Mouse (Mus musculus) layer of hippocampus, postnatal 10 days (tissue): ENCODE results near the gene Foxp1. TPM values are rescaled to one million over a fixed set of nuclear protein-coding genes. Genes with fewer than 3 reads are reported as not detected.

Experiments
- DNase-seq, 2 experiments: peaks; one replicate each; pipeline ENCODE4 v3.0.0; 2021; ENCODE audit warnings: low spot score in 2 of 2
- total RNA-seq, 2 experiments: library from RNA; stranded (reverse); gene quantifications; 2 replicates each; pipeline ENCODE4 v1.2.3; 2021

Gene Foxp1
- total RNA-seq, 2 experiments from 2014 or later: 139 to 149 TPM

GRCm38 (mm10) chr6:99191041-99191635, 331.4 kb downstream of the Foxp1 start:
- no peak for DNase-seq

- no peak for DNase-seq
Observed at GRCm38 (mm10) chr6:99189967-99190366, 332.6 kb downstream of the Foxp1 start.

GRCm38 (mm10) chr6:99188366-99189216, 333.9 kb downstream of the Foxp1 start:
- DNase-seq: no peak

- DNase-seq: no peak
Observed at GRCm38 (mm10) chr6:99187914-99188313, 334.6 kb downstream of the Foxp1 start.

GRCm38 (mm10) chr6:99187415-99187814, 335.1 kb downstream of the Foxp1 start:
- no peak for DNase-seq

GRCm38 (mm10) chr6:99186569-99186968, 336.0 kb downstream of the Foxp1 start:
- no peak for DNase-seq

GRCm38 (mm10) chr6:99185797-99186196, 336.7 kb downstream of the Foxp1 start:
- no peak for DNase-seq

GRCm38 (mm10) chr6:99184051-99184450, 338.5 kb downstream of the Foxp1 start:
- DNase-seq: no peak

- no peak for DNase-seq
Observed at GRCm38 (mm10) chr6:99182777-99183176, 339.7 kb downstream of the Foxp1 start.

GRCm38 (mm10) chr6:99176216-99176615, 346.3 kb downstream of the Foxp1 start:
- DNase-seq: no peak

GRCm38 (mm10) chr6:99175377-99175776, 347.1 kb downstream of the Foxp1 start:
- DNase-seq: no peak

- DNase-seq: no peak
Observed at GRCm38 (mm10) chr6:99173902-99174210, 348.7 kb downstream of the Foxp1 start.

GRCm38 (mm10) chr6:99173066-99173901, 349.2 kb downstream of the Foxp1 start:
- no peak for DNase-seq

GRCm38 (mm10) chr6:99172589-99172986, 349.9 kb downstream of the Foxp1 start:
- no peak for DNase-seq

- no peak for DNase-seq
Observed at GRCm38 (mm10) chr6:99171901-99172588, 350.5 kb downstream of the Foxp1 start.

GRCm38 (mm10) chr6:99171281-99171825, 351.2 kb downstream of the Foxp1 start:
- DNase-seq: no peak

GRCm38 (mm10) chr6:99168727-99169126, 353.8 kb downstream of the Foxp1 start:
- DNase-seq: no peak

- DNase-seq: no peak
Observed at GRCm38 (mm10) chr6:99167001-99167400, 355.5 kb downstream of the Foxp1 start.

- DNase-seq: no peak
Observed at GRCm38 (mm10) chr6:99166169-99166568, 356.4 kb downstream of the Foxp1 start.

- DNase-seq: no peak
Observed at GRCm38 (mm10) chr6:99164760-99165159, 357.8 kb downstream of the Foxp1 start.

GRCm38 (mm10) chr6:99162716-99163115, 359.8 kb downstream of the Foxp1 start:
- DNase-seq: no peak
